Mouse (Mus musculus) CH12.LX (cell line): ENCODE measurements around the gene Agfg2. TPM values are rescaled to one million over a fixed set of nuclear protein-coding genes. Genes with fewer than 3 reads are reported as not detected.

Experiments used
- DNase-seq: peaks from one replicate; pipeline ENCODE4 v3.0.0-alpha.2; 2013; ENCODE audit errors: extremely low read depth
- H3K27ac ChIP-seq: 2 replicates; pipeline ENCODE4 v1.5.1; 2012; ENCODE audit warnings: low read depth, mild to moderate bottlenecking, control low read depth, moderate library complexity; ENCODE audit not compliant: insufficient read depth
- H3K27me3 ChIP-seq: replicated peaks from 2 replicates; pipeline ENCODE3; 2012; ENCODE audit warnings: inconsistent platforms
- H3K36me3 ChIP-seq, 2 experiments: replicated peaks in 1 of 2; 2 replicates each; pipeline versions ENCODE3 to v1.6.1; 2012; ENCODE audit warnings: inconsistent platforms in 1 of 2, low read length in 1 of 2, mild to moderate bottlenecking in 1 of 2, mixed read lengths in 1 of 2, moderate library complexity in 1 of 2; ENCODE audit not compliant: control insufficient read depth in 1 of 2, insufficient read depth in 1 of 2
- H3K4me1 ChIP-seq, 2 experiments: 2 replicates each; pipeline ENCODE4 v1.6.1; 2012; ENCODE audit warnings: inconsistent platforms in 1 of 2, moderate library complexity in 1 of 2; ENCODE audit not compliant: insufficient read depth in 2 of 2, control insufficient read depth in 1 of 2
- H3K4me2 ChIP-seq: 2 replicates; pipeline ENCODE4 v1.6.1; 2012; ENCODE audit warnings: low read depth, mild to moderate bottlenecking, control low read depth; ENCODE audit not compliant: poor library complexity, insufficient read depth, severe bottlenecking
- H3K4me3 ChIP-seq, 3 experiments: fragments of 150-350 bp in 1 of 3; sonication (generic) in 1 of 3; replicated peaks in 1 of 3; 2 replicates each; pipeline versions ENCODE3 to v1.5.1; 2011 to 2012; ENCODE audit warnings: low read depth in 2 of 3, low read length in 2 of 3, mild to moderate bottlenecking in 2 of 3, moderate library complexity in 2 of 3, control low read depth in 1 of 3, improper control_type of control experiment in 1 of 3, inconsistent platforms in 1 of 3, mixed read lengths in 1 of 3; ENCODE audit not compliant: poor library complexity in 1 of 3
- H3K79me2 ChIP-seq: replicated peaks from 2 replicates; pipeline ENCODE4 v1.6.1; 2012; ENCODE audit warnings: mild to moderate bottlenecking, moderate library complexity; ENCODE audit not compliant: control insufficient read depth, poor library complexity, insufficient read depth, severe bottlenecking; ENCODE audit errors: extremely low read depth
- H3K9ac ChIP-seq: 2 replicates; pipeline ENCODE4 v1.6.1; 2012; ENCODE audit warnings: low read depth, mild to moderate bottlenecking, control low read depth, moderate library complexity; ENCODE audit not compliant: insufficient read depth
- H3K9me3 ChIP-seq: replicated peaks from 2 replicates; pipeline ENCODE3; 2012; ENCODE audit warnings: low read length, inconsistent platforms, mixed read lengths
- BHLHE40 ChIP-seq: IDR thresholded peaks from 2 replicates; pipeline ENCODE4 v1.6.1; 2011; ENCODE audit warnings: mild to moderate bottlenecking, low read depth, low read length, improper control_type of control experiment
- CHD1 ChIP-seq: IDR thresholded peaks from 2 replicates; pipeline ENCODE4 v1.6.1; 2012; ENCODE audit warnings: low read depth, low read length, improper control_type of control experiment, inconsistent platforms
- CTCF ChIP-seq, 2 experiments: IDR thresholded peaks in 1 of 2; conservative IDR thresholded peaks in 1 of 2; 2 replicates each; pipeline ENCODE4 v1.5.1; 2011 to 2012; ENCODE audit warnings: low read depth in 2 of 2, low read length in 2 of 2, improper control_type of control experiment in 1 of 2, inconsistent platforms in 1 of 2, mild to moderate bottlenecking in 1 of 2, moderate library complexity in 1 of 2
- EP300 ChIP-seq: IDR thresholded peaks from 2 replicates; pipeline ENCODE4 v1.6.1; 2011; ENCODE audit warnings: low read length, improper control_type of control experiment
- GABPA ChIP-seq: IDR thresholded peaks from 2 replicates; pipeline ENCODE4 v1.6.1; 2012; ENCODE audit warnings: low read depth, low read length, improper control_type of control experiment, inconsistent platforms; ENCODE audit not compliant: insufficient replicate concordance
- JUN ChIP-seq: IDR thresholded peaks from 2 replicates; pipeline ENCODE4 v1.6.1; 2011; ENCODE audit warnings: low read depth, mild to moderate bottlenecking, low read length, improper control_type of control experiment, moderate library complexity; ENCODE audit not compliant: insufficient read depth
- JUND ChIP-seq: conservative IDR thresholded peaks from 2 replicates; pipeline ENCODE4 v1.6.1; 2011; ENCODE audit warnings: low read depth, low read length, improper control_type of control experiment
- MAX ChIP-seq: IDR thresholded peaks from 2 replicates; pipeline ENCODE4 v1.6.1; 2011; ENCODE audit warnings: low read length, improper control_type of control experiment
- MXI1 ChIP-seq: IDR thresholded peaks from 2 replicates; pipeline ENCODE4 v1.6.1; 2011; ENCODE audit warnings: mild to moderate bottlenecking, low read depth, low read length, improper control_type of control experiment
- NELFE ChIP-seq: IDR thresholded peaks from 2 replicates; pipeline ENCODE4 v1.6.1; 2011; ENCODE audit warnings: low read depth, low read length, improper control_type of control experiment
- NRF1 ChIP-seq: IDR thresholded peaks from 2 replicates; pipeline ENCODE4 v1.6.1; 2014; ENCODE audit warnings: low read depth, mild to moderate bottlenecking, inconsistent platforms, low read length, improper control_type of control experiment, moderate library complexity
- PAX5 ChIP-seq: IDR thresholded peaks from 2 replicates; pipeline ENCODE4 v1.6.1; 2012; ENCODE audit warnings: low read length, inconsistent platforms, mixed read lengths
- POLR2A ChIP-seq: IDR thresholded peaks from 2 replicates; pipeline ENCODE4 v1.6.1; 2011; ENCODE audit warnings: low read depth, mild to moderate bottlenecking, improper control_type of control experiment, low read length
- POLR2AphosphoS2 ChIP-seq: IDR thresholded peaks from 2 replicates; pipeline ENCODE4 v1.6.1; 2011; ENCODE audit warnings: low read depth, low read length, improper control_type of control experiment
- RAD21 ChIP-seq: IDR thresholded peaks from 2 replicates; pipeline ENCODE4 v1.6.1; 2011; ENCODE audit warnings: low read depth, mild to moderate bottlenecking, low read length, improper control_type of control experiment, moderate library complexity
- SIN3A ChIP-seq: IDR thresholded peaks from 2 replicates; pipeline ENCODE4 v1.6.1; 2012; ENCODE audit warnings: low read length, improper control_type of control experiment, inconsistent platforms
- SMC3 ChIP-seq: IDR thresholded peaks from 2 replicates; pipeline ENCODE4 v1.6.1; 2011; ENCODE audit warnings: low read depth, low read length, improper control_type of control experiment
- TBP ChIP-seq: conservative IDR thresholded peaks from 2 replicates; pipeline ENCODE4 v1.6.1; 2011; ENCODE audit warnings: low read depth, low read length, improper control_type of control experiment
- TCF12 ChIP-seq: IDR thresholded peaks from 2 replicates; pipeline ENCODE4 v1.6.1; 2014; ENCODE audit warnings: low read depth, mild to moderate bottlenecking, inconsistent platforms, low read length, improper control_type of control experiment
- USF2 ChIP-seq: conservative IDR thresholded peaks from 2 replicates; pipeline ENCODE4 v1.6.1; 2011; ENCODE audit warnings: low read depth, low read length, improper control_type of control experiment
- ZC3H11A ChIP-seq: IDR thresholded peaks from 2 replicates; pipeline ENCODE4 v1.6.1; 2012; ENCODE audit warnings: low read depth, mild to moderate bottlenecking, inconsistent platforms, low read length, improper control_type of control experiment
- ZNF384 ChIP-seq: IDR thresholded peaks from 2 replicates; pipeline ENCODE4 v1.6.1; 2012; ENCODE audit warnings: low read depth, low read length, improper control_type of control experiment, inconsistent platforms
- dilution Hi-C: fragments of 300-500 bp; cut with MboI; formaldehyde crosslinking; loops from 2 replicates; pipeline ENCODE4 v1.14.3; 2020; ENCODE audit warnings: low sequenced_read_pairs; ENCODE audit not compliant: extremely low pct_unique_long_range_greater_than_20kb, extremely low pct_ligation_motif_present
- in situ Hi-C: fragments of 300-500 bp; cut with MboI; formaldehyde crosslinking; loops from 3 replicates; pipeline ENCODE4 v1.14.3; 2019; ENCODE audit warnings: low sequenced_read_pairs, low pct_ligation_motif_present, low pct_unique_long_range_greater_than_20kb, mixed read lengths
- polyA plus RNA-seq: library from polyadenylated mRNA; unstranded; fragments of >175 nt; gene quantifications from 2 replicates; pipeline ENCODE4 v1.2.1, GENCODE M21; 2012; ENCODE audit warnings: low read depth; ENCODE audit not compliant: insufficient read length
- total RNA-seq, 2 experiments: library from RNA; depleted of rRNA; stranded (reverse); fragments of 300-350 nt in 1 of 2; fragments of >200 nt in 1 of 2; gene quantifications; 2 replicates each; pipeline ENCODE4 v1.2.3; 2012 to 2014

Gene Agfg2
- total and polyA plus RNA-seq, 3 experiments: 8.7 to 16.7 (median 13.4) TPM

- no peaks in the 10 kb centered on the region for H3K79me2 ChIP-seq
- TF ChIP-seq NRF1: no peak
- TF ChIP-seq POLR2A: no peak
- no peak for TF ChIP-seq SMC3
- no peak for TF ChIP-seq PAX5
- TF ChIP-seq POLR2AphosphoS2: no peak
- TF ChIP-seq MXI1: no peak
- TF ChIP-seq ZC3H11A: no peak
- TF ChIP-seq, all 38 proteins: peak for 0
- H3K36me3 ChIP-seq: peaks cover 24 to 78% of the 10 kb centered on the region in 2 experiments
- no peak for DNase-seq
- no peak overlapping the region for H3K27ac ChIP-seq
- no peak overlapping the region for H3K4me2 ChIP-seq
- dilution Hi-C loops: no loop called here
- no peaks in the 10 kb centered on the region for H3K27me3 ChIP-seq
- H3K4me1 ChIP-seq: 0 out of 4 replicates have a peak, but pooled peaks cover 0 to 3% of the 10 kb centered on the region in 2 experiments
- no peak overlapping the region for H3K4me3 ChIP-seq
- no peak overlapping the region for H3K9ac ChIP-seq
- H3K9me3 ChIP-seq: no peaks in the 10 kb centered on the region
- in situ Hi-C loops: no loop called here
These were observed 24.4 kb downstream of the Agfg2 start for GRCm38 (mm10) chr5:137660064-137660688.

GRCm38 (mm10) chr5:137656977-137657376 is 27.5 kb downstream of the Agfg2 start:
- Histone ChIP-seq H3K4me1 (peaks cover 0 to 8% of the 10 kb centered on the region in 2 experiments; a peak in 2 of 4 replicates), H3K36me3 (peaks cover 16 to 79% of the 10 kb centered on the region in 2 experiments)
- TF ChIP-seq ZNF384 (peak; percentile 72), TCF12 (no peak), SIN3A (no peak), POLR2AphosphoS2 (no peak), TBP (no peak), MXI1 (no peak), RAD21 (peak; percentile 84), SMC3 (peak; percentile 94), ZC3H11A (peak; percentile 50), CHD1 (no peak), USF2 (no peak), MAX (no peak), BHLHE40 (no peak), CTCF (conservative IDR thresholded peaks at IDR 0.05 in 1 of 2, IDR thresholded peaks at IDR 0.05 in 1 of 2; ENCODE audit: low read depth in 2 of 2, low read length in 2 of 2) (peak; percentile 31 to 89), GABPA (no peak), JUND (no peak), EP300 (no peak), JUN (no peak), NELFE (no peak)

More at GRCm38 (mm10) chr5:137656977-137657376, 27.5 kb downstream of the Agfg2 start:
- in situ Hi-C loops: no loop called here
- no peaks in the 10 kb centered on the region for H3K79me2 ChIP-seq
- no peak overlapping the region for H3K27ac ChIP-seq
- no peak overlapping the region for H3K4me3 ChIP-seq
- peak; percentile 61 for DNase-seq
- no peaks in the 10 kb centered on the region for H3K9me3 ChIP-seq
- no peaks in the 10 kb centered on the region for H3K27me3 ChIP-seq
- dilution Hi-C loops: no loop called here
- no peak overlapping the region for H3K4me2 ChIP-seq
- no peak overlapping the region for H3K9ac ChIP-seq
